Mouse (Mus musculus): Measurements from ENCODE around the gene Arrb1. TPM values are rescaled to one million over a fixed set of nuclear protein-coding genes. Genes with fewer than 3 reads are reported as not detected.

Gene Arrb1
- total RNA-seq, 2 experiments from 2014 or later = 177 to 179 TPM

DNA sequence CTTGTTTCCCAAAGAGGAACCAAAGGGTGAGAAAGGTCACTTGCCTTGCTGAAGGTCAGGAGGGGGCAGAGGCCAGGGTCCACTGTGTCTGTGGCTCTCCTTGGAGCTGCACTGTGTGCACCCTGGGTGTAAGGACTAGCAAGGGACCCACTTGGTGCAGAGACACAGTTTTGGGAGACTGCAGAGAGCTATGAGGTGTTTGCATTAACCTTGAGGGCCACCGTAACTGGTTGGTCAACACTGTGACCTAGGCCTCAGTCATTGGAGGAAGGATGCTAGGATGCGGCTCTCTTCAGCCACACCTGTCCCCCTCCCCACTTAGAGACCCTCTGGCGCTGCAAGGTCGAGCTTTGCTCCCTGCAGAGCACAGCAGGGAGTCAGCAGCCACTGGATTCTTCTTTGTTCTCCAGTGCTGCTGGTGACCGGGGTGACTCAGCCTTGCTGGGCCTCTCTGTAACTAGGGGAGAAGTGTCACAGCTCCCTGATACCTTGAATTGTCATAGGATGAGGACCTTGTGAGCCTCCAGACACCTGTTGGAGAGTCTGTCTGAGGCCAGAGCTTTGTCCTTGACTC is 2.0 kb downstream of the Arrb1 start:
- DNase-seq (ENCODE audit: low spot score in 2 of 2) = peak in 1 of 2 experiments; percentile 2

DNA sequence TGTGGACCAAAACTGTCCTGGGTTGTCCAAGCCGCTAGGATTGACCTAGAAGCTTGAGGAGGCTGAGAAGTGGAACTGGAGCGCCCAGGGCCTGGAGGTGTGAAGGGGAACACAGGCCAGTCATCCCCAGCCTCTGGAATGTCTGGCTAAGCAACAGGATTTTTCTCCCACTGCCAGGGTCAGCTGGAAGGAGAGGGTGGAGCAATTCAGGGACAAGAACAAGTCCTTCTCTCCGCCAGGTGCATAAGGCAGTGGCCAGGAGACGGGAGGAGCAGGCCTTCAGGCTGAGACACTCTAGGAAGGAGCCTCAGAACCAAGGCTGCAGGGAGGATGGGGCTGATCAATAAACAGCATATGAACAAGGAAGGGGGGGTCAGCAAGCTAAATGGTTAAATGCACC is 3.2 kb downstream of the Arrb1 start:
- no peak for DNase-seq (ENCODE audit: low spot score in 2 of 2)

DNA sequence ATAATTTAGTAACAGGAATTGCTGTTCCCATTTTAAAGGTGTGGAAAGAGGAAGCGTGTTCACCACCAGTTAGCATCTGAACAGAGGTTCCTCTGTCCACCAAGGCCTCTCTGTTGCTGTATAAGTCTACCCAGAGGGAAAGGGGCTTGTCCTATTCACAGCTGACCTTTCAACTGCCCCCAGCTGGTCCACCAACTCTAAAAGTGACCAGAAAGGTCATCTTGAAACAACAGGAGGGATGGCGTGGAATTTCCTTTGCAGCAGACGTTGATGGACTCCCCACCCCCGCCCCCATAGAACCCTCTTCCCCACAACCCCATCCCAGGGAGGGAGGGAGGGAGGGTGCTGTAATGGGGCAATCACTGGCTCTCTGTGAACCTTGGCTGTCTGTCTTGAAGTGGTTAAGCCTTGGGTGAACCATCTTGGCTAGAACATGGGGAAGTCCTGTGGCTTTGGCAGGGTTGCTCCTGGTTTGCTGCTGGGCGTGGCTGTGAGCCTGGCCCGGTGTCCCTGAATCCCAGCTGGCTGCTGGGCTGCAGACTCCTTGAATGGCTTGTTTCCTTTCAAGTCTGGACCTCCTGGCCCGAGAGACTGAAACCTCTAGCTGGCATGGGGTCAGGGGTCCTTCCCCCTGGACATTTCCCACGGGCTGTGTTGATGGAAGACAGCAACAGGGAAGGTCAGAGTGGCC is 4.1 kb downstream of the Arrb1 start:
- peak in 1 of 2 experiments; percentile 24 for DNase-seq (ENCODE audit: low spot score in 2 of 2)

DNA sequence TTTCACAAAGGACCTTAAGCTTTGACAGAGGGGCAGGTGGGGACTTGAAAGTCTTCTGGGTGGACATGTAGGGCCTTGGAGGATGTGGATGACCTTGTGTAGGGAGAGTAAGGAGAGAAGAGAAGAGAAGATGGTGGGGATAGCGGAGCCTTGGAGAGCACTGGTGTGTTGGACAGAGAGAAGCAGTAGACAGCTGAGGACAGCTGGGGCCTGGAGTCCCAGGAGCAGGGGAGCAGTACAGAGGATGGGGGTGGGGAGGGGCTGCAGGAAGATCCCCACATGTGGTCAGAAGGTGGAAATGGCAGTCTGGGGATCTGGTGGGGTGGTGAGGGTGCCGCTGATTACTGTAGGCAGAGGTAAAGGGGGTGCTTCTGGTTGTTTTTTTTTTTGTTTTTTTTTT is 4.8 kb downstream of the Arrb1 start:
- peak in 1 of 2 experiments; percentile 2 for DNase-seq (ENCODE audit: low spot score in 2 of 2)

DNA sequence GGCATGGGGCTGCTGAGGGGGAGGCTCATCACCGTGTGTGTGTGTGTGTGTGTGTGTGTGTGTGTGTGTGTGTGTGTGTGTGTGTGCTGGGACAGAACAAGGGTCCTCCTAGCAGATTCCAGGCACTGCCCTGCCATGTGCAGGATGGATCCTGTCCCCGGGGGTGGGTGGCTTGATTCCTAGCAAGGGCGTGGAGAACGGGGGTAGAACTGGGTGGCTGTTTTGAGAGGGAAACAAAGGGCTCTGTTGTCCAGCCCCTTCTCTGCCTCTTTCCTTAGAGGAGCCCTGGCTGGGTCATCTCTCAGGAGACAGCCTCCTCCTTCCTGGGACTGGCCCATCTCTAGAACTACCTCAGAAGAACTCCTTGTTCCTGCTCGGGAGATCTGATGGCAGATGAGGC is 5.9 kb downstream of the Arrb1 start:
- peak in 1 of 2 experiments; percentile 8 for DNase-seq (ENCODE audit: low spot score in 2 of 2)

DNA sequence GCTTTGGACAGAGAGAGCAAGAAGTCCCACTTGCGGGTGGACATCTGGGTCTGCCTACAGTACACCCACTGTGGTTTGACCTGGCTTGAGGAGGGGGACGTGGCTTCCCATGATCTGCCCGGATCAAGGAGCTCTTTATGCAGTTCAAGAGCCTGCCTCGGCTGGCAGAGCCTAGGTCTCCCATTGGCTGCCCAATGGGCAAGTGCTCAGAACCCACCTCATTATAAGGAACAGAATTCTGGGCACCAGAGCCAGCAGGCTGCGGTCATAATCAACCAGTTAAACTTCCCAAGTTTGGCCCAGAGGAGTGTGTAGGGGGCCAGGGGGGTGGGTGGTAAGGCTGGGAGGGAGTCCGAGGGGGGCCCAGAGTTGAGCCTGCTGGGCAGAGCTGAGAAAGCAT is 9.0 kb downstream of the Arrb1 start:
- no peak for DNase-seq (ENCODE audit: low spot score in 2 of 2)

DNA sequence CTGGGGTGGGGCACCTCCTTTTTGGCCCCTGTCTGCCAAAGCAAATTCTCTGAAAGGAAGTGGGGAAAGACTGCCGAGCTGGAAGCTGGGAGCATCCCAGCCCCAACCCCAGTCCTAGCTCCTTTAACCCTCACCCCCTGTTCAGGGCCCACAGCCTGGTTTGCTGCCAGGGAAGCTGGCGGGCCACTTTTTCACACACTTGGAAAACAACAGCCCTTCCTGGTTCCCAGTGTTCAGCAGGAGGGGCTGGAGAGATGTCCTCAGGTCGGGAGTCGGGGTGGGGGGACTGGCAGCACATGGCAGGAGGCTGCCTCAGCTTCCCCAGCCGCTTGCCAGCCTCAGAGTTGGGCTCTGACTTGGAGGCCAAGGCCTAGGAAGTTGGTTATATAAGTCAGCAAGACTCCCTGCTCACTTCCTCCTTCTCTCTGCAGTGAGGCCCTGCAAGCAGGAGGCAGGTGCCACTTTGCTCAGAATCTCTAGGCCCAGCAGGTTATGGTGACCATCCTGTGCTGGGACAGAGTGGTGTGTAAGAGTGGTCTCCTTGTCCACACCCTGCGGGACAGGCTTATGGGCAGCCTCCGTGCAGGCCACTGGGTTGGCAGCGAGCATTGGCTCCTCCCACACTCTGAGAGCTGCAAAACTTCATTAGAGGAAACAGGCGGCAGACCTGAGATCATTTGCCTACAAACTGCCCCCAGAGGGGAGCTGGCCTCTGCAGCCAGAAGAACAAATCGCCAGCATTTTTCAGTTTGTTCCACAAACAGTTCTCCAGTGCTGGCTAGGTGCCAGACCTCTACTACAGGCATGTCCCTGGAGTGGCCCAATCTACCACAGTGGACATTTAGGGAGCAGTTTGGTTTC is 10.8 kb downstream of the Arrb1 start:
- no peak for DNase-seq (ENCODE audit: low spot score in 2 of 2)

DNA sequence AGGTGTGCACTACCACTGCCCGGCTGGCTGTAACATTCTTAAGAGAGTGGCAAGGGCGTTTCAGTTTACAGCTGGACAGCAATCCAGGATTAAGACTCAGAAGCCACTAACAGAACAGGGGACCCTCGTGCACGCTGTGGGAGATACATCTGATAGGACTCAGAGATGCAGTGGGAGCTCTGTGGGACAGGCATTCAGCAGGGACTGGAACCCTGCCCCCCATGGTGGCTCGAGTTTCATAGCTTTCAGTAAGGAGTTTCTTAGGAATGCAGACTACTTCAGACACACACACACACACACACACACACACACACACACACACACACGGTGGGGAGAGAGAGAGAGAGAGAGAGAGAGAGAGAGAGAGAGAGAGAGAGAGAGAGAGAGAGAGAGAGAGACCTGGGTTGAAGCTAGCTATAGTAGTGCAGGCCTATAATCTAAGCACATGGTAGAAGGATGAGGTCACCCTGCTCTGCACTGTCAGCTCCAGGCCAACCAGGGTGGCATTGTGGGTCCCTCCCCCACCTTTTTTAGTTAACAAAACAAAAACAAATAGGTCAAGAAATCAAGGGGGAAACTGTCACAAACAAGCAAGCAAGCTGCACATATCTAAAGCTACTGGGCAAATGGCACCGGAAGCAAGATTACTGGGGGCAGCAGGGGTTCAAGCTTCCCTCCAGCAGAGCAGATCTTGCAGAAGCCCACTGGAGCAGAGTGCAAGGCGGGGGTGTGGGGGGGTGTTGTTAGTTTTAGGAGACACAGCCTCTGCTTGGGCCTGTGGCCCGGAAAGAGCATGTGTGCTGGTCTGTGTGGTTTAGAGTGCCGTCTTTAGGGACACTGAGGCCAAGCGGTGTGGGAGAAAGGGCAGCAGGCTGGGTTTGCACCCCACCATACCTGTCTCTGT is 12.6 kb downstream of the Arrb1 start:
- no peak for DNase-seq (ENCODE audit: low spot score in 2 of 2)

DNA sequence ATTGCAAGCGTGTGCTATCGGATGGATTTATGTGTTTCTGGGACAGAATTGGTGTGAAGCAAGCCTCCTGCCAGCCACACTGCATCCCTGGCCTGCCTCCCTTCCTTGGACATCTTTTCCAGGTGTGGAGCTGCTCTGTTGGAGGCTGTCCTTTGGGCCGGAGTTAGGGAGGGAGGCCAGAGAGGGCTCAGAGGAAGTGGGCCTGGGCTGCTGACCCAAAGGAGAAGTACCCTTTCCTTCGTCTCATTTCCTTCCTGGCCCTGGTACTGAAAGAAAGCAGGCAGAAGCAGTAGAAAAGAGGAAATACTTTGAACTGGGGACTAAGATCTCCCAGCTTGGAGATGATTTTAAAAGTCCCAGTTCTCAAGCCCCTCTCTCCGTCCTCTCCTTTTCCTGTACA is 14.4 kb downstream of the Arrb1 start:
- DNase-seq (ENCODE audit: low spot score in 2 of 2) = no peak

DNA sequence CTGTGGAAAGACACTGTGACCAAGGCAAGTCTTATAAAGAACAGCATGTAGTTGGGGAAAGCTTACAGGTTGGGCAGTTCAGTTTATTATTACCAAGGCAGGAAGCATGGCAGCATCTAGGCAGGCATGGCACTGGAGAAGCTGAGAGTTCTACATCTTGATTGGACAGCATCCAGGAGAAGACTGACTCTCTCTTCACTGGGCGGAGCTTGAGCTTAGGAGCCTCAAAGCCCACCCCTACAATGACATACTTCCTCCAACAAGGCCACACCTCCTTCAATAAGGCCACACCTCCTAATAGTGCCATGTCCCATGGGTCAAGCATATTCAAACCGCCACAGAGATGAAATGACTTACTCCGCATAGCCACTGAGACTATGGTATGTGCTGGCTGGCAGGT is 16.4 kb downstream of the Arrb1 start:
- no peak for DNase-seq (ENCODE audit: low spot score in 2 of 2)

DNA sequence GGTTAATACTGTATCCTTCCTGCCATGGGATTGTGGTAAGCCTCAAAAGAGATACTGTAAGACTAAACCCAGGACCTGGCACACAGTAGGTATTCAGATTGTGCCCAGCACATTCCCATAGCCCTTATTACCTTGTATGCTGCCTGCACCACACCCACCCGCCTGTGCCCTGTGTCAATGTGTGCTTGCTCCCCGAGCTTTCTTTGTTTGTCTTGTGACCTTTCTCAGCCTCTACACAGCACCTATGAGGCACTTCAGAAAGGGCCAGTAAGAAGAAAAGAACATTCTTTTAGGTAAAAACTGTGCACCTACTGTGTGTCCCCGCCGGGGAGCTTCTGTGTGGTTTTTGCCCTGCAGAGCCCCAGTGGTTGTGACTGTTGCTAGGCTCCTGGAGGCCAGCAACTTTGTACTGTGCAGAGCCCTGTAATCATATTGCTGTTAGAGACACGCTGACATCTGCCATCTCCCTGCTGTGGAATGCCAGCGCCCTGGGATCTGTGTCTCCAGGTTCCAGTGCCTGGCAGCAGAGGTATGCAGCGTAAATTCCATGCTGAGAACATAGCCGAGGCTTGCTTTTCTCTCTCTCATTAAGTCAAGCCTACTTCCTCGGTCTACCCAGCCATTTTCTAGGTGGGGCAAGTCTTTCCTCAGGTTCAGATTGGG is 18.1 kb downstream of the Arrb1 start:
- no peak for DNase-seq (ENCODE audit: low spot score in 2 of 2)

DNA sequence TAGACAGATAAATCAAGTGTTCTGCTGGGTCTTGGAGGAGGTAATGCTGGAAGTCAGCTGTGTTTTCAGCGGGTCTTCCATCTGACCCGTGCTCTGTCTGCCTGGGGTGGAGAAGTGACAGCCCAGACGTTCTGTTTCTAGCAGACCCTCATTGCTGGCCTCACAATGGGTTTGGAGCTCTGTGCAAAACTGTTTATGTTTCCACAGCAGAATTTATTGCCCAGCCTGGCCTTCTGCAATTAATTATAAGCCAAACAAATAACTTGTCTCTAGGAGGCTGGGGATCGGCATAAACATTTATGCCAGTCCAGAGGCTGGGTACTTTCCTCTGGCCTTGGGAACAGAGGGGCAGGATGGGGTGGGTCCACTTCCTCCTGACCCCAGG is 18.6 kb downstream of the Arrb1 start:
- no peak for DNase-seq (ENCODE audit: low spot score in 2 of 2)

DNA sequence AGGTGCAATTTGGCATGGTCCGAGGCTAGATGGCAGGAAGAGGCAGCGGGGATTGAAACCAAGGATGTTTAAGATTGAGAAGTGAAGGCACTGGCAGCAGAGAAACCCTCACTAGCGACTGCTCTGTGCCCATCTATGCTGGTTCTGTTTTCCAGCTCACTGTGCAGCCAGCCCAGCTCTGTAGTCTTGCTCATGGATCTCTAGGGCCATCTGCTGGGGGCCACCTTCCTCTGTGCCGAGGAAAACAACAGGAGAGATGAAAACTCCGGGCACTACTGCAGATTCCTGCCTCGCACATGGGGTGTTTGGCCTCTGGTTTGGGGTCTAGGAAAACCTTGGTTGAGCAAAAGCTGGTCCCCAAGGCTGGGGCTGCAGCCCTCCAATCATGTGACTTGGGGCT is 20.6 kb downstream of the Arrb1 start:
- peak; percentile 69 to 72 for DNase-seq (ENCODE audit: low spot score in 2 of 2)

DNA sequence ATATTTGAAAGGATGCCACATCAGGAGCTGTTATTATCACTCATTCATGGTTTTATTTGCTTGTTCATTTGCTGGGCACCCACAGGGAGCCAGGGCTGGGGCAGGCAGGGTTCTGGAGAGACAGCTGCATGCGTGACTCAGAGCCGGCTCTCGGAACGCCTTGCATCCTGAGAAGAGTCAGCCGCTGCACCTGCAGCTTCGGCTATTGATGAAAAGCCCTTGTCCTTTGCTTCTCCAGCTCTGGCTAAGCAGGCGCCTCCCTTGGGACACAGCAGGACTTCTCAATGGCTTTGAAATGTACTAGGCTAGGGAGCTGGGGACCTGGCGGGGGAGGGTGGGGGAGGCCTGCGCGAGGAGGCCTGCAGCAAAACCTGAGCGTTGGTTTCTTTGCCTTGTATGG is 23.8 kb downstream of the Arrb1 start:
- DNase-seq (ENCODE audit: low spot score in 2 of 2) = no peak

DNA sequence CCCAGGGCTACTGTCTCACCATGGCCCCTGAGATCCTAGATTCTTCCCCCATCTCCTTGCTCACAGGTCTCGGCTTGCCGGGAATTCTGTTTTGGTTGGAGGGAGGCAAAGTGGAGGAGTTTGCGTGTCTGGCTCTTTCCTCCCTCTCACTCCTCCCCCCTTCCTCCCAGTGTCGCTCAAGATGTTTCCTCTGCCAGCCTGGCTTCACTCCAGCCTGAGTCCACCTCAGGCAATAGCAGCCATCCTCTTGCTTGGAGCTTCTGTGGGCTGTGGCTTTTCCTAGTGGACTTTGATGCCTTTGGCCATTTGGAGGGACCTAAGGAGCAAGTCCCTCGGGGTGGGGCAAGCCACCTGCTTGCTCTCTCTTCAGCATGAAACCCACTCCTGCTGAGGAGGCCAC is 27.2 kb downstream of the Arrb1 start:
- peak; percentile 64 to 77 for DNase-seq (ENCODE audit: low spot score in 2 of 2)

DNA sequence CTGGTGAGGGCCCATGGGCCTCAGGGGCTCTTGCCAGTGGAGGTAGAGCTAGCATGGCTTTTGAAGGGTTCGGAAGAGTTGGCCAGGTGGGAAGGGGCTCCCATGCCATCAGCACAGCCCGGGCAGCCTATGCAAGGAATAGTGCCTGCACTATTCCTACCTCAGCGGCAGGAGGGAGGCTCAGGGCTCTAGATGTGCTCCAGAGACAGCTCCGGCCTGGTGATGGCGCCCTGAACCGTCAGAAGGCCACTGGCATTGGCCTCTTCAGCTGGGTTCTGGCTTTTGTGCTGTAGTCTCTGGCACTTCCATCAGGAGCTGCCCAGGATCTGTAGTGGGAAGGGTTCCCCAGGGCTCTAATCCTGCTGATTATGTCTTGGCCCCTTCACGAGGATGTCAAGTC is 28.0 kb downstream of the Arrb1 start:
- no peak for DNase-seq (ENCODE audit: low spot score in 2 of 2)

DNA sequence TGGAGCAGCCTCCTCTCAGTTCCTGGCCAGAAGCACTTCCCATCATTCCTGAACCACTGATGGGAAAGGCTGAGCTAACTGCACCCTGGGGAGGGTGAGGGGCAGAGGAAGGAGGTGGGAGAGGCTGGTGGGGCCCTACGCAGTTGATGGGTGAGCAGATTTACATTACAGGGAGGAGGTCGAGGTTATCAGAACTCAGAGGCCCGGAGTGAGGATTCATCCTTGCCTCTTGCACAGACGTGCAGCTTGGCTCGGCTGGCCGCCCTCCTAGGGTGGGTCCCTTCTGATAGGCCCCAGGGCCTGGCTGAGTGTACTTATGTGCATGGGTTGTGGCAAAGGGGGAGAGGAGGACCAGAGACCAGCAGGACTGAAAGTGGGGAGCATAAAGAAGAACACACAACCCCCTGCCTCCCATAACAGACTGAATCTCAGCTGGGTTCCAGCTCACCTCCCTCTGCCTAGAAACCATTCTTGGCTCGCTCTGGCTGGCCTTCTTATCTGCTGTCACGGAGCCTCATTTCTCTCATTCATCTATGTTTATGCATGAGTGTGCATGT is 30.1 kb downstream of the Arrb1 start:
- DNase-seq (ENCODE audit: low spot score in 2 of 2) = no peak

DNA sequence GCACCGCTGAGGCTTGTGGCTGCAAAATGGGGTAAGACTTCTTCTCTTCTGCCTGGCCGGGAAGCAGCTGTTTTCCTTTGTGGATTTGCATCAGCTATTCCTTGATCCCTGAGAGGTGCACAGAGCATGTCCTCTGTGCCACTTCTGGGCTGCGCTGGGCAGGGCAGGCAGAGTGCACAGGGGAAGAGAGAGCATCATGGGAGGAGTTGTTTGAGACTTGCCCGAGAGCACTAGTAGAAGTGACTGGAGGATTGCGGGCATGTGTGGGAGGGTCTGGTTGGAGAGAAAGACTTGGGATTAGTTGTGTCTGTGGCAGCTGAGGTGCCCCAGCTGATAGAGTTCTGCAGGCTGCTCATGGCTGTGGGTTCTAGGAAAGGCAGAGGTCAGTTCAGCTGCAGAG is 35.4 kb downstream of the Arrb1 start:
- DNase-seq (ENCODE audit: low spot score in 2 of 2) = no peak

DNA sequence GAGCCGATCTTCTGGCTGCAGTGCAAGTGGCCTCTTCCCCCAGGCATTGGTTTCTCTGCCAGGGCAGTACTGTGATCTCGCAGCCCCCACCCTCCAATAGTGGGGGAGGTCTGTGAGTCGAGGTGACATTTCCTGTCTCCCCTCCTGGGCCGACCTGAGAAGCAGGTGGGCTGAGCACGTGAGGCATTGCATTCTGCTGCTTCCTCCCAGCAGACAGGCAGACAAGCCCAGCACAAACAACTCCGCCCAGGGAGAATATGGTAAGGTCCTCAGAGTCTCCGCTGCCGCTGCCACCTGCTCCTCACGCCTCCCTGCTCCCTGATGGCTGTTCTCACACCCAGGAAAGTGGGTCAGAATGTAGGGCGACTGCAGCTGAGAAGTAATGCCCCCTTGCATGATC is 37.7 kb downstream of the Arrb1 start:
- DNase-seq (ENCODE audit: low spot score in 2 of 2) = peak; percentile 34 to 54

DNA sequence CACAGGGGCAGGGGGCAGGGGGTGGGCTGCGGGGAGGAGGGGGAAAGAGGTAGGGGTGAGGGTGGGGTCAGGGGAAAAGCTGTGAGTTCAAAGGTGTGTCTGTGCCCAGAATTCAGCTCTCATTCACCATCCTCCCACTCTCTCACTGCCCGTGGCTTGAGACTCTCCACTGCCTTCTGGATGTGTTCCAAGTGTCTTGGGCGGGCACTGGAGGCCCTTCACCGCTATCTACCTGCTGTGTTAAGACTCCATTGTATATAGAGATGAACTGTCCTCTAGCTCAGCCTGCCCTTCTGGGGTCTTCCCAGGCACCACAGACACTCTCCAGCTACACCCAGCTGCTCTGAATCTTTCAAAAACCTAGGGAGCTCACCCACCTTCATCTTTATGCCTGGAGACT is 38.1 kb downstream of the Arrb1 start:
- no peak for DNase-seq (ENCODE audit: low spot score in 2 of 2)

Measured in left cerebral cortex, adult 18-20 months (tissue).